9 mouse cellular contexts compared by ENCODE assay signal in the genomic region with DNA sequence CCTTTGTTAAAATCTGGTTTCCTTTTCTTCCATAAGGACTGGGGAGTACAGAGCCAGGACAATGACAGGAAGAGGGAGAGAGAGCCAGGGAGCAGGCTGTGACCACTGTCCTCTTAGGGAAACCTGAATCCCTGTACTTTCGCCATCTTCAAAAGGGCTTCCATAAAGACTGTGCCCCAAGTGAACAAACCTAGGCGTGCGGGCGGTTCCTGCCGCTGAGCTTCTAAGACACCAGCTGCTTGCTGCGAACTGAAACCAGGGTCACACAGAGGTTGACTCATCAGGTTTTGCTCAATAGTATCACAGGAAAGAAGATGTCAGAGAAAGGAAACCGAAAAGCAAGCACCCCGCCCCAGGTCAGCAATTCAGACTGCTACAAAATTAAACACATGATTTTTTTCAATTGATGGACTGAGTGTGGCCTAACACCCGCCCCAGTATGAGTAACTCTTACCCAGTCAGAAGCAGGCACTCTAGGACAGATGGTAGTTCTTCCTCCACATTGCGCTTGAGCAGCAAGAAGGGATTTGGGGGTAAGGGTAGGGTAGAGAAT. TPM values are rescaled to one million over a fixed set of nuclear protein-coding genes. Genes with fewer than 3 reads are reported as not detected.
DNase-seq lines count a peak whose midpoint lies in the region; ATAC-seq lines count a peak whose summit lies in the region.
"Had no signal": no experiment of that assay in that cellular context is flagged by ENCODE, and none has a peak within 500 bp of the region (broad histone marks: within the 10 kb centered on the region; RNA-seq: fewer than 3 reads in every experiment).

No protein-coding gene starts in this region.

- peak; percentile 74 for ATAC-seq in lung, embryonic 16.5 days (ENCODE audit: low read depth)
- no peak for ATAC-seq in forebrain, embryonic 13.5 days

- intact Hi-C loops in heart, postnatal 25 days (cut with DNase I) = no loop called here

- H3K9ac ChIP-seq in lung, embryonic 16.5 days (ENCODE audit: low read length) = no peak overlapping the region
- no peak overlapping the region for H3K9ac ChIP-seq in forebrain, embryonic 13.5 days
- H3K9ac ChIP-seq: limb, embryonic 13.5 days had no signal

- 40% methylated on average over 10 of the region's 10 CpGs for WGBS in lung, embryonic 16.5 days
- WGBS in forebrain, embryonic 13.5 days = 86% methylated on average over 10 of the region's 10 CpGs

- no peak overlapping the region for H3K4me3 ChIP-seq in lung, embryonic 16.5 days (ENCODE audit: low read length)
- no peak overlapping the region for H3K4me3 ChIP-seq in forebrain, embryonic 13.5 days
- H3K4me3 ChIP-seq: limb, embryonic 13.5 days had no signal

- H3K27me3 ChIP-seq in lung, embryonic 16.5 days (ENCODE audit: control insufficient read depth, insufficient read depth, low read depth, low read length) = no peaks in the 10 kb centered on the region
- H3K27me3 ChIP-seq in forebrain, embryonic 13.5 days = no peaks in the 10 kb centered on the region
- H3K27me3 ChIP-seq: limb, embryonic 13.5 days had no signal

- no peaks in the 10 kb centered on the region for H3K9me3 ChIP-seq in lung, embryonic 16.5 days (ENCODE audit: control insufficient read depth, low read length)
- H3K9me3 ChIP-seq in forebrain, embryonic 13.5 days (replicated peaks) = no peaks in the 10 kb centered on the region
- H3K9me3 ChIP-seq: limb, embryonic 13.5 days had no signal

- peak; percentile 74 for DNase-seq in CD4-positive helper T cell, adult 2 months (ENCODE audit: low read depth, low spot score)
- peak; percentile 22 to 26 for DNase-seq in adrenal gland, adult 18-20 months (ENCODE audit: low spot score in 2 of 2)
- DNase-seq in heart, postnatal 25 days (ENCODE audit: low spot score) = peak; percentile 5
- DNase-seq in thymus, postnatal 0 days (ENCODE audit: low spot score) = peak; percentile 26
- DNase-seq in cerebellum, postnatal 10 days = no peak
- no peak for DNase-seq in cerebellum, adult 9-10 months

- H3K4me1 ChIP-seq in lung, embryonic 16.5 days (replicated peaks; ENCODE audit: control insufficient read depth, insufficient read depth, low read length) = no peaks in the 10 kb centered on the region
- no peaks in the 10 kb centered on the region for H3K4me1 ChIP-seq in forebrain, embryonic 13.5 days
- H3K4me1 ChIP-seq: limb, embryonic 13.5 days had no signal

- peak overlapping the region; percentile 27; the same call in 1 of the 2 replicates for H3K4me2 ChIP-seq in lung, embryonic 16.5 days (ENCODE audit: low read depth, low read length)
- no peak overlapping the region for H3K4me2 ChIP-seq in forebrain, embryonic 13.5 days
- H3K4me2 ChIP-seq: limb, embryonic 13.5 days had no signal

- H3K36me3 ChIP-seq in lung, embryonic 16.5 days (ENCODE audit: control insufficient read depth, insufficient read depth, low read length) = no peaks in the 10 kb centered on the region
- H3K36me3 ChIP-seq in forebrain, embryonic 13.5 days (ENCODE audit: poor library complexity, severe bottlenecking) = no peaks in the 10 kb centered on the region
- H3K36me3 ChIP-seq: limb, embryonic 13.5 days had no signal

- H3K27ac ChIP-seq in lung, embryonic 16.5 days (ENCODE audit: low read length) = peak overlapping the region; percentile 47
- no peak overlapping the region for H3K27ac ChIP-seq in forebrain, embryonic 13.5 days
- H3K27ac ChIP-seq: limb, embryonic 13.5 days had no signal

RNA-seq across cellular contexts. Expression of a gene that starts 13.4 kb away (rescaled TPM):
- not detected for total RNA-seq in adrenal gland, adult 18-20 months (2021)
- total RNA-seq in heart, postnatal 25 days (2021) = not detected
- polyA plus RNA-seq in lung, embryonic 16.5 days (2015; fragmentation: Nextera tagmentation; extraction: Ambion mirVana) = not detected in 2 replicates
- polyA plus RNA-seq in thymus, postnatal 0 days (2015; fragmentation: Nextera tagmentation; extraction: Ambion mirVana) = 0.18 and 0.19 TPM in 2 replicates
- polyA plus RNA-seq in forebrain, embryonic 13.5 days (2015; fragmentation: Nextera tagmentation; extraction: Ambion mirVana) = not detected in 2 replicates
- polyA plus RNA-seq: limb, embryonic 13.5 days had no signal

RNA-seq across cellular contexts. Expression of a gene that starts 36.7 kb away (rescaled TPM):
- 10 to 100 TPM; 27.1 to 29.1 TPM for total RNA-seq in adrenal gland, adult 18-20 months (2021)
- total RNA-seq in heart, postnatal 25 days (2021) = 10 to 100 TPM; 17.1 to 18.7 TPM
- polyA plus RNA-seq in lung, embryonic 16.5 days (2015; fragmentation: Nextera tagmentation; extraction: Ambion mirVana) = 30.2 and 32.5 TPM in 2 replicates
- polyA plus RNA-seq in thymus, postnatal 0 days (2015; fragmentation: Nextera tagmentation; extraction: Ambion mirVana) = 25.6 and 28.6 TPM in 2 replicates
- 11.1 and 11.8 TPM in 2 replicates for polyA plus RNA-seq in forebrain, embryonic 13.5 days (2015; fragmentation: Nextera tagmentation; extraction: Ambion mirVana)

RNA-seq across cellular contexts. Expression of a gene that starts 50.9 kb away (rescaled TPM):
- 10 to 100 TPM; 26.4 to 30.4 TPM for total RNA-seq in adrenal gland, adult 18-20 months (2021)
- total RNA-seq in heart, postnatal 25 days (2021) = 10 to 100 TPM; 20.3 to 23.7 TPM
- 6.7 and 7.1 TPM in 2 replicates for polyA plus RNA-seq in lung, embryonic 16.5 days (2015; fragmentation: Nextera tagmentation; extraction: Ambion mirVana)
- polyA plus RNA-seq in thymus, postnatal 0 days (2015; fragmentation: Nextera tagmentation; extraction: Ambion mirVana) = 4.7 and 5.0 TPM in 2 replicates
- 3.4 and 5.4 TPM in 2 replicates for polyA plus RNA-seq in forebrain, embryonic 13.5 days (2015; fragmentation: Nextera tagmentation; extraction: Ambion mirVana)

Comparison
In these comparisons a context has a peak if more than half of its experiments do, and no peak if none do; other contexts are left out.
1. DNase-seq: peak in CD4-positive helper T cell, adult 2 months (single experiment), adrenal gland, adult 18-20 months (2 of 2), heart, postnatal 25 days (single experiment) and thymus, postnatal 0 days (single experiment); none in cerebellum, postnatal 10 days (0 of 2) and cerebellum, adult 9-10 months (single experiment).